Comparison of ENCODE assay signal across 20 mouse cellular contexts in the genomic region with DNA sequence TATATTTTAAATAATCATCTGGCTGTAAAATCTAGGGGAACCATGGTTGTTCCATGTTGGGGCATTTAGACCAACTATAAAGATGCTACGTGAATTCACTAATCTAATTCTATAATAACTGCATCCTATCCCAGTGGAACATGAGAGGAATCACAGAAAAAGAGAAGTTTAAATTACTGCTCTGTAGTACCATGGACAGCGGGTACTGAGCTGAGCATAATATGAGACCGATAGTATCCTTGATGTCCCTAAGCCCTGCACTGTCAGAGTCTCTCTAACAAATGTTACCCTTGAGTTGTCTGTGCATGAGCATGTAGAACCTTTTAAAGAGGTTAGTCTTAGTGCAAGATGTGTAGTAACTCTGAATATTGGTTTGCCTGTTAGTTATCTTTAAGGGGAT.
A peak's percentile ranks its signal among the peaks of the same experiment; 100 is the strongest.
DNase-seq lines count a peak whose midpoint lies in the region; ATAC-seq and TF ChIP-seq lines count a peak whose summit lies in the region.
"Had no signal": no experiment of that assay in that cellular context is flagged by ENCODE, and none has a peak within 500 bp of the region (broad histone marks: within the 10 kb centered on the region; RNA-seq: fewer than 3 reads in every experiment).

No protein-coding gene starts in this region.

- H3K4me1 ChIP-seq in embryonic facial prominence, embryonic 11.5 days (ENCODE audit: control insufficient read depth, insufficient read depth, low read length) = no peaks in the 10 kb centered on the region
- H3K4me1 ChIP-seq in embryonic facial prominence, embryonic 10.5 days = no peaks in the 10 kb centered on the region
- no peaks in the 10 kb centered on the region for H3K4me1 ChIP-seq in lung, embryonic 14.5 days (ENCODE audit: insufficient read depth)
- H3K4me1 ChIP-seq: embryonic facial prominence, embryonic 12.5 days; forebrain, embryonic 12.5 days; heart, embryonic 13.5 days; hindbrain, embryonic 12.5 days had no signal

- no peak overlapping the region for H3K4me2 ChIP-seq in embryonic facial prominence, embryonic 11.5 days (ENCODE audit: low read depth, low read length)
- no peak overlapping the region for H3K4me2 ChIP-seq in lung, embryonic 14.5 days
- H3K4me2 ChIP-seq: embryonic facial prominence, embryonic 12.5 days; forebrain, embryonic 12.5 days; heart, embryonic 13.5 days; hindbrain, embryonic 12.5 days had no signal

- TF ChIP-seq CTCF in lung, embryonic 14.5 days (IDR thresholded peaks at IDR 0.05; ENCODE audit: low read depth) = no peak

- H3K4me3 ChIP-seq in embryonic facial prominence, embryonic 11.5 days (ENCODE audit: low read depth, low read length) = no peak overlapping the region
- no peak overlapping the region for H3K4me3 ChIP-seq in embryonic facial prominence, embryonic 10.5 days
- no peak overlapping the region for H3K4me3 ChIP-seq in lung, embryonic 14.5 days (ENCODE audit: low read depth, low read length)
- H3K4me3 ChIP-seq: embryonic facial prominence, embryonic 12.5 days; forebrain, embryonic 12.5 days; heart, embryonic 13.5 days; hindbrain, embryonic 12.5 days had no signal

- H3K9me3 ChIP-seq in embryonic facial prominence, embryonic 11.5 days (replicated peaks; ENCODE audit: control insufficient read depth, low read length) = no peaks in the 10 kb centered on the region
- H3K9me3 ChIP-seq in embryonic facial prominence, embryonic 10.5 days = no peaks in the 10 kb centered on the region
- no peaks in the 10 kb centered on the region for H3K9me3 ChIP-seq in lung, embryonic 14.5 days (ENCODE audit: low read depth, low read length)
- H3K9me3 ChIP-seq: embryonic facial prominence, embryonic 12.5 days; forebrain, embryonic 12.5 days; heart, embryonic 13.5 days; hindbrain, embryonic 12.5 days had no signal

- 71% methylated on average over 3 of the region's 3 CpGs for WGBS in embryonic facial prominence, embryonic 11.5 days
- WGBS in embryonic facial prominence, embryonic 10.5 days = 72% methylated on average over 3 of the region's 3 CpGs
- WGBS in lung, embryonic 14.5 days = 66% methylated on average over 3 of the region's 3 CpGs

- no peaks in the 10 kb centered on the region for H3K36me3 ChIP-seq in embryonic facial prominence, embryonic 11.5 days (replicated peaks; ENCODE audit: control insufficient read depth, insufficient read depth, low read depth, low read length)
- no peaks in the 10 kb centered on the region for H3K36me3 ChIP-seq in embryonic facial prominence, embryonic 10.5 days (replicated peaks)
- no peaks in the 10 kb centered on the region for H3K36me3 ChIP-seq in lung, embryonic 14.5 days (ENCODE audit: insufficient read depth)
- H3K36me3 ChIP-seq: embryonic facial prominence, embryonic 12.5 days; forebrain, embryonic 12.5 days; heart, embryonic 13.5 days; hindbrain, embryonic 12.5 days had no signal

- no peak for ATAC-seq in embryonic facial prominence, embryonic 11.5 days (replicated peaks; ENCODE audit: insufficient number of reproducible peaks, low FRiP score, low TSS enrichment, low read depth)
- no peak for ATAC-seq in lung, embryonic 14.5 days (ENCODE audit: insufficient read depth)
- ATAC-seq: forebrain, embryonic 16.5 days; hindbrain, embryonic 16.5 days; inflammation-experienced regulatory T-cells, adult 6 months had no signal

- DNase-seq in embryonic facial prominence, embryonic 11.5 days (ENCODE audit: low spot score) = peak; percentile 47
- DNase-seq in embryonic facial prominence, embryonic 10.5 days (ENCODE audit: low spot score) = no peak
- DNase-seq in lung, embryonic 14.5 days = peak; percentile 72
- DNase-seq in lung, adult 18-20 months = no peak
- peak; percentile 44 for DNase-seq in embryo, embryonic 11 days
- DNase-seq in thymus, postnatal 25 days = no peak
- DNase-seq in liver = no peak
- DNase-seq: adrenal gland, adult 2 months; adrenal gland, postnatal 25 days; cerebellum, adult 2 months; cerebellum, postnatal 10 days; gastrocnemius, postnatal 25 days; heart, postnatal 4 days had no signal

- H3K27me3 ChIP-seq in embryonic facial prominence, embryonic 11.5 days (ENCODE audit: control insufficient read depth, insufficient read depth, low read length) = no peaks in the 10 kb centered on the region
- no peaks in the 10 kb centered on the region for H3K27me3 ChIP-seq in embryonic facial prominence, embryonic 10.5 days (replicated peaks; ENCODE audit: low read depth, poor library complexity, severe bottlenecking)
- H3K27me3 ChIP-seq in lung, embryonic 14.5 days (ENCODE audit: insufficient read depth, low read length) = no peaks in the 10 kb centered on the region
- H3K27me3 ChIP-seq: embryonic facial prominence, embryonic 12.5 days; forebrain, embryonic 12.5 days; heart, embryonic 13.5 days; hindbrain, embryonic 12.5 days had no signal

- H3K27ac ChIP-seq in embryonic facial prominence, embryonic 11.5 days (replicated peaks; ENCODE audit: low read depth, low read length) = no peak overlapping the region
- no peak overlapping the region for H3K27ac ChIP-seq in embryonic facial prominence, embryonic 10.5 days (replicated peaks)
- H3K27ac ChIP-seq in lung, embryonic 14.5 days (ENCODE audit: low read depth) = no peak overlapping the region
- H3K27ac ChIP-seq: embryonic facial prominence, embryonic 12.5 days; forebrain, embryonic 12.5 days; heart, embryonic 13.5 days; hindbrain, embryonic 12.5 days had no signal

- no peak overlapping the region for H3K9ac ChIP-seq in embryonic facial prominence, embryonic 11.5 days (replicated peaks; ENCODE audit: low read length)
- H3K9ac ChIP-seq in lung, embryonic 14.5 days = no peak overlapping the region
- H3K9ac ChIP-seq: embryonic facial prominence, embryonic 12.5 days; forebrain, embryonic 12.5 days; heart, embryonic 13.5 days; hindbrain, embryonic 12.5 days had no signal

Comparison
In these comparisons a context has a peak if more than half of its experiments do, and no peak if none do; other contexts are left out.
1. DNase-seq: peak in embryonic facial prominence, embryonic 11.5 days (single experiment), lung, embryonic 14.5 days (single experiment) and embryo, embryonic 11 days (single experiment); none in embryonic facial prominence, embryonic 10.5 days (single experiment), lung, adult 18-20 months (0 of 2), thymus, postnatal 25 days (single experiment) and liver (single experiment).